Mouse (Mus musculus) spleen, adult 2 months (tissue): ENCODE data around the gene Jmjd4. TPM values are rescaled to one million over a fixed set of nuclear protein-coding genes. Genes with fewer than 3 reads are reported as not detected.

Source experiments
- DNase-seq, 2 experiments: peaks; one replicate each; pipeline versions ENCODE4 v3.0.0 to v3.0.0-alpha.2; 2012 to 2021; ENCODE audit warnings: low spot score in 2 of 2, low read depth in 1 of 2
- H3K27ac ChIP-seq: fragments of 200-500 bp; 2 replicates; pipeline ENCODE4 v1.5.1; 2012; ENCODE audit warnings: low read length, inconsistent platforms; ENCODE audit not compliant: insufficient read depth
- H3K27me3 ChIP-seq: fragments of 200-500 bp; 2 replicates; pipeline ENCODE4 v1.6.1; 2012; ENCODE audit warnings: mild to moderate bottlenecking, moderate library complexity, low read length, inconsistent platforms; ENCODE audit not compliant: control insufficient read depth, insufficient read depth
- H3K36me3 ChIP-seq: fragments of 200-500 bp; 2 replicates; pipeline ENCODE4 v1.6.1; 2012; ENCODE audit warnings: mild to moderate bottlenecking, low read length, inconsistent platforms; ENCODE audit not compliant: control insufficient read depth, insufficient read depth
- H3K4me1 ChIP-seq: fragments of 200-500 bp; 2 replicates; pipeline ENCODE4 v1.6.1; 2011; ENCODE audit warnings: inconsistent platforms; ENCODE audit not compliant: control insufficient read depth, insufficient read depth, insufficient read length
- H3K4me3 ChIP-seq: fragments of 200-500 bp; 2 replicates; pipeline ENCODE4 v1.5.1; 2011; ENCODE audit warnings: mild to moderate bottlenecking, inconsistent platforms; ENCODE audit not compliant: insufficient read depth, insufficient read length; ENCODE audit errors: extremely low read depth
- CTCF ChIP-seq: fragments of 200-500 bp; IDR thresholded peaks from 2 replicates; pipeline ENCODE4 v1.5.1; 2011; ENCODE audit warnings: mild to moderate bottlenecking, inconsistent platforms; ENCODE audit not compliant: insufficient read depth, insufficient read length, insufficient replicate concordance; ENCODE audit errors: extremely low read depth
- POLR2A ChIP-seq: fragments of 200-500 bp; IDR thresholded peaks from 2 replicates; pipeline ENCODE4 v1.6.1; 2011; ENCODE audit warnings: low read depth, low read length, inconsistent platforms
- WGBS: fragments of 180-500 bp; shearing (Covaris S2); methylation state at CpG from one replicate; pipeline ENCODE4 v1.1.7; 2018; 5-methylcytosine and 5-hydroxymethylcytosine counted together
- polyA plus RNA-seq: library from polyadenylated mRNA; depleted of rRNA; stranded (reverse); fragments of >200 nt; gene quantifications from 2 replicates; pipeline ENCODE4 v1.2.3, GENCODE M21; 2012; rRNA removed

The Jmjd4 gene
- polyA plus RNA-seq, 1 experiment, result 4.7 TPM

DNA sequence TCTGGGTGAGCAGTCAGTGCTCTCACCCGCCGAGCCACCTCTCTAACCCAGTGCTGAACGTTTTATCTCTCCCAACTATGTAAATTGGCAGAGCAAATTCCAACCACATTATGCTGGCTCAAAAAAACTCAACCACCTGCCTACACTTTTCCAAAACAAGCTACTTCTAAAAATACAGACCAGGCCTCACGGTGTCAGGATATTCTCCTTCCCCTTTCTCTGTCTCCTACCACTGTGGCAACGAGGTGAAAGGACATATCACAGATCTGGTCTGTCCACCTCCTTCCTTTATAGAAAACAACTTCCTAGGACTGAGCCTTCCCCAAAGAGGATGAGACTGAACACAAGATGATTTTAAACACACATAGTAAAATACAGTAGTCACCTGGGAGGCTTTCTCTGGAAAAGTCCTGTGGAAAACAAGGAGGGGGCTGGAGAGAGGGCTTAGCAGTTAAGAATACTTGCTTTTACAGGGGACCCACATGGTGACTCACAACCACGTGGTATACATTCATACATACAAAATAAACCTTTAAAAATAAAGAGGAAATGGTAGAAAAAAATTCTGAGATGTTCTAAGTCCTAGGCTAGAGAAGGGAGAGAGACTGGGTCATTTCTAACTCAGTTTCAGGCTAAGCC, 46.9 kb downstream of the Jmjd4 start:
- H3K36me3 ChIP-seq, result peaks cover 35% of the 10 kb centered on the region
- H3K4me1 ChIP-seq, result no peaks in the 10 kb centered on the region
- H3K4me3 ChIP-seq, result no peak overlapping the region
- H3K27ac ChIP-seq, result no peak overlapping the region
- TF ChIP-seq CTCF (no peak), POLR2A (no peak)
- no peaks in the 10 kb centered on the region for H3K27me3 ChIP-seq
- WGBS, result 54% methylated on average over 6 of the region's 6 CpGs
- DNase-seq, result no peak

DNA sequence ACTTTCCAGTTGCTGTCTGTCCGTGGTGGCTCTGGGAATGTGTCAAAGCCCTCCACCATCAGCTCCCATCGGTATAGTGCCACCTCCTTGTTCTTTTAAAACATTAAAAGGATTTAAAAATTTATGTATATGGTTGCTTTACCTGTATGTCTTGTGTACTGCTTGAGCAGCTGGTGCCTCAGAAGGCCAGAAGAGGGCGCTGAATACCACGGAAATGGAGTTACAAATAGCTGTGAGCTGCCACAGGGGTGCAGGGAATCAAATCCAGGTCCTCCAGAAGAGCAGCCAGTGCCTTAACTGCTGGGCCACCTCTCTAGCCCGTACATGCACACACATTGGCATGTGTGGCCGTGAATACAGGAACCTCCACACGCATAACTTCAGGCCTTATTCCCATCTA, 47.9 kb downstream of the Jmjd4 start:
- H3K4me1 ChIP-seq, result no peaks in the 10 kb centered on the region
- 91% methylated on average over 7 of the region's 7 CpGs for WGBS

DNA sequence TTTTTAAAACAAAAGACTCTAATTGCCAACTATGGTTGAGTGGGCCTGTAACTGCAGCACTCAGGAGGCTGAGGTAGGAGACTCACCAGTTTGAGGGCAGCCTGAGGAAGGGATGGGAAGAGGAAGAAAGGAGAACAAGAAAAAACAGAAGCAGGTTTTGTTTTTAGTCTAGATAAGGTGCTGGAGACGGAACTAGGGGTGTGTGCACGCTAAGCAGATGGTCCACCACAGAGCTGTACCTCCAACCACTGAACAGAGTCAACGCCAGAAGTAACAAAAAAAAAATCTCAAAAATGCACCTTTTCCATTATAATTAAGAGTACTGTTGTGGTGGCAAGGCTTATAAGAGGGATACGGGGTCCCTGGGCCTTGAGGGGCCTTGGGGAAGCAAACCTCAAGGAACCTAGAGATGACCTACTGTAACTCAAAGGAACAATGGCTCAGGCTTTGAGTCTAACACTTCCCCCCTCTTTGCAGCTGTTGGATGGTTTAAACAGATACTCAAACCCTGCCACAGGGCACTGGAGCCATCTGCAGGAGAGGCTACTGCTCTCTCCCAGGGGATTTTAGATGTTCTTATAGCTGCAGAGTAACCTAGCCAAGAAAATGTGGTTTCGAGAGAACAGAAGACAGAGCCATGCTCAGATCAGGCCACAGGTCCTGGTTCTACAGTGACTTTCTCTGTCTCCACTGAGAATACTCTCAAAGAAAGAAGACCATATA, 52.3 kb downstream of the Jmjd4 start:
- peaks cover 5% of the 10 kb centered on the region for H3K4me1 ChIP-seq
- H3K4me3 ChIP-seq, result no peak overlapping the region
- no peak for DNase-seq
- H3K27me3 ChIP-seq, result no peaks in the 10 kb centered on the region; the same call in 1 of the 2 replicates
- H3K27ac ChIP-seq, result no peak overlapping the region; the same call in 1 of the 2 replicates
- peaks cover 19% of the 10 kb centered on the region for H3K36me3 ChIP-seq
- TF ChIP-seq CTCF, result no peak
- no peak for TF ChIP-seq POLR2A
- WGBS, result 34% methylated on average over 5 of the region's 5 CpGs

More for the DNA sequence above, 47.9 kb downstream of the Jmjd4 start:
- no peak overlapping the region for H3K4me3 ChIP-seq
- H3K36me3 ChIP-seq, result peaks cover 29% of the 10 kb centered on the region
- DNase-seq, result no peak
- no peak overlapping the region for H3K27ac ChIP-seq
- TF ChIP-seq POLR2A (no peak), CTCF (no peak)
- no peaks in the 10 kb centered on the region for H3K27me3 ChIP-seq

DNA sequence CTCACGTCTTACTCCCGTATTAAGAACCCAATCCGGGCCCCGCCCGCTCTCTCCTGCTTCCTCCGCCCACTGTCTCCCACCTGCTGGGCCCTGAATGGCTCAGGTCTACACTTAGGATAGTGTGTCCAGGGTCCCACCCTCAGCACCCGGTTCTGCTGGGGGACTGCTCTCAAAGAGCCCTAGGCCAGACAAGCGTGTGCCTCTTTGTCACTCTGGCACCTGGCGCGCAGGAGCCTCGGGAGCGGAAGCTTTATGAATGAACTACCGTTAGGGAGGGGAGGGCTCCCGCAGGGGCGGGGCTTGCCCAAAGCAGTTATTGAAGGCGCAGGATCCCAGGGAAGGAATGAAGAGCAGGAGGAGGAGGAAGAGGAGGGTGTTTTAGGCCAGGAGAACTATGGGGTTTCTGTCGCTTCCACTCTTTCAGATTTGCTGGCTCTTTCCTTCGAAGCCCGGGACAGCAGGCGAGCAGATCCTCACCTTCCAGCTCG, 55.5 kb downstream of the Jmjd4 start:
- Histone ChIP-seq H3K27me3 (no peaks in the 10 kb centered on the region; the same call in 1 of the 2 replicates), H3K36me3 (peaks cover 8% of the 10 kb centered on the region), H3K27ac (peak overlapping the region; percentile 44; the same call in 1 of the 2 replicates), H3K4me1 (peaks cover 5% of the 10 kb centered on the region), H3K4me3 (peak overlapping the region; percentile 77)
- under 1% methylated on average over 21 of the region's 21 CpGs for WGBS
- TF ChIP-seq POLR2A, result no peak
- no peak for TF ChIP-seq CTCF
- peak in 1 of 2 experiments; percentile 57 for DNase-seq

DNA sequence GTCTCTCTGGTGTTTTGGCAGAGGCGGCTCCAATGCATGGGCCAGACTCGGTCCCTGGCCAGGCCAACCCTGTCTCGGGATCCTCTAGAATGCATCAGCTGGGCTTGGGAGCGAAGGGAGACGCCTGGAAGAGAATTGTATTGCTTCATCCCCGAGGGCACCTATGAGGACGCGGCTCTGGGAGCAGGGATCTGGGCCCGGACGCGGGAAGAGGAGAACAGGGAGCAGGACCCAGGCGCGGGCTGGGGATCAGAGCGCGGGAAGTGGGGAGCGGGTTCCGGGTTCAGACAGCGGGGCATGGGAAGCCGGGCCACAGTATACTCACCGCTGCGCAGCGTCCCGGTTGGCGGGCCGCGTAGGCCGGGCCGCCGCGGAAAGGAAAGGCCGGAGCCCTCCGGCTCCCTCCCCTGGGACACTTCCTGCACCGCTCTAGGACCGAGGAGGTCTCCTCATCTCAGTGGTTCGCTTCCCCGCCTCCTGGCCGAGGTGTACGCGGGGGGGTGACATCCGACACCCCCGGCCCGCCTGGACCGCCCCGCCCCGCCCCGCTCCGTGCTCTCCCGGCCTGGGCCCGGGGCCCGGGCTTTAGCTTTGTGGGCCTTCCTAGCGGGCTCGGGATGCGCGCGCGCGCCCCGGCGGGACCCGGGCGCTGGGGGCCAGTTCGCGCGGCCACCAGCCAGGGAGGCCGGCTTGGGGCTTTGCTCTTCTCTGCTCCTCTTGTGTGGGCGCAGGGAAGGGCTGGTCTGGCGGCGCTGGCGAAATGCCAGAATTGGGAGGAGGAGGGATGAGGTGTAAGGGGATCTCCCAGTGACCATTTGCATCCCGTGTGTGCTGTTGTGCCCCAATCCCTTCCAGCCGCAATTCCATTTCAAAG, 56.2 kb downstream of the Jmjd4 start:
- Histone ChIP-seq H3K4me1 (peaks cover 5% of the 10 kb centered on the region), H3K27me3 (no peaks in the 10 kb centered on the region; the same call in 1 of the 2 replicates), H3K4me3 (peak overlapping the region; percentile 77), H3K36me3 (peaks cover 8% of the 10 kb centered on the region), H3K27ac (peak overlapping the region; percentile 48)
- WGBS, result 1% methylated on average over 71 of the region's 71 CpGs
- TF ChIP-seq POLR2A, result peak; percentile 9
- no peak for TF ChIP-seq CTCF
- peak; percentile 36 to 76 for DNase-seq

DNA sequence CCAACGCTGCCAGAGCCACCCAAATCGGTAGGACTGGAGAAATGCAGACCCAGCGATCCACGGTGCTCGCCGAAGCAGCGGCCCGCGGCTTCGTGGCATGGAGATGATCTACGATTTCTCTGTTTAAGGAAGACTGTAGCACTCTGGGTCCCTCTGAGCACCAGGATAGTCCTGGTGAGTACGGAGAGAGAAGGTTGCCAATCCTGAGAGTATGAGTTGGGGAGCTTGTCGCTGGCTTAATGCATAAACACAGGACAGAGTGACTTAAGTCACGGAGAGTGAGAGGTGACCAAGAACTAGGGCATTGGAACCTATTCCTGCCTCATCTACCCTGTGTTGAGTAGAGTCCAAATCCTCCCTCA, 56.8 kb downstream of the Jmjd4 start:
- TF ChIP-seq CTCF (no peak), POLR2A (no peak)

More for the DNA sequence above, 56.8 kb downstream of the Jmjd4 start:
- Histone ChIP-seq H3K27me3 (no peaks in the 10 kb centered on the region; the same call in 1 of the 2 replicates), H3K36me3 (peaks cover 8% of the 10 kb centered on the region), H3K4me1 (peaks cover 5% of the 10 kb centered on the region), H3K27ac (peak overlapping the region; percentile 48), H3K4me3 (peak overlapping the region; percentile 77)
- WGBS, result 10% methylated on average over 14 of the region's 14 CpGs
- DNase-seq, result no peak

Other genes starting within 250 kb of the Jmjd4 start
- 16.1 and 21.8 TPM in 2 replicates for gene Mrpl55, start 247.6 kb upstream of the Jmjd4 start, polyA plus RNA-seq
- 19.9 and 25.0 TPM in 2 replicates for gene 2310033P09Rik, start 241.7 kb upstream of the Jmjd4 start, polyA plus RNA-seq
- 252 and 312 TPM in 2 replicates for gene Arf1, start 221.8 kb upstream of the Jmjd4 start, polyA plus RNA-seq
- 0.04 TPM in 1 of 2 replicates, not detected in the other for gene Wnt3a, start 159.3 kb upstream of the Jmjd4 start, polyA plus RNA-seq
- gene Wnt9a, start 143.1 kb upstream of the Jmjd4 start, polyA plus RNA-seq, result 0.33 and 0.40 TPM in 2 replicates
- gene Prss38, start 74.4 kb upstream of the Jmjd4 start, polyA plus RNA-seq, result not detected in 2 replicates
- 10.8 and 12.2 TPM in 2 replicates for gene Snap47, start 1.1 kb downstream of the Jmjd4 start, polyA plus RNA-seq
- gene Zfp867, start 22.4 kb downstream of the Jmjd4 start, polyA plus RNA-seq, result 0.09 and 0.25 TPM in 2 replicates
- gene Zkscan17, start 76.7 kb downstream of the Jmjd4 start, polyA plus RNA-seq, result 8.8 TPM in 2 replicates
- 1.9 and 2.9 TPM in 2 replicates for gene Nlrp3, start 91.5 kb downstream of the Jmjd4 start, polyA plus RNA-seq
- gene Olfr222, start 126.2 kb downstream of the Jmjd4 start, polyA plus RNA-seq, result not detected in 2 replicates
- not detected in 2 replicates for gene Olfr223, start 143.2 kb downstream of the Jmjd4 start, polyA plus RNA-seq
- gene Mprip, start 211.3 kb downstream of the Jmjd4 start, polyA plus RNA-seq, result 41.7 and 55.4 TPM in 2 replicates